Mouse (Mus musculus) liver, postnatal 0 days (tissue): ENCODE measurements around the gene Ovca2.

Source experiments
- CTCF ChIP-seq: sonication (generic); IDR thresholded peaks from 2 replicates; pipeline ENCODE4 v1.5.1; 2016; ENCODE audit warnings: antibody characterized with exemption, low read depth
- EP300 ChIP-seq: IDR thresholded peaks from 2 replicates; pipeline ENCODE4 v1.6.1; 2016; ENCODE audit warnings: antibody characterized with exemption, low read depth, mild to moderate bottlenecking

- TF ChIP-seq EP300 (no peak), CTCF (no peak)
These were observed 15.7 kb upstream of the Ovca2 start for GRCm38 (mm10) chr11:75194121-75194849.
